Mouse (Mus musculus): ENCODE data around the gene Tmtc2.

The Tmtc2 gene

DNA sequence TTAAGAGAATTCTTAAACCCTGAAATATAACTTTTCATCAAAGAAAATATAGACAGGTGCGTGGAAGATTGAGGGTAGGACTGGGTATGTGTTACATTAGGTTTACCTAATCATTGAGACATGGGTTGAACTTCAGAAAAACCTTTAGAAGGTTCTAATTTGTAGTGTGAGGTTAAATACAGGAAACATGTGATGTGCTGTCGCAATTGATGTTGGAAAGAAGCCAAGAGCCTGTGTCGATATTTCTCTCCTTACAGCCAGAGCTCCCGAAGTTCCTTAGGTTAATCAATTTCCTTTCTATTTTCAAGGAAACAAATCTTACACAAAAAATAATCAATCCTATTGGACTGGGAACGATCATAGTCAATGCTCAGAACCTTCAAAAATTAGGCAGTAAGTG, 261.3 kb downstream of the Tmtc2 start:
- no peak for DNase-seq (ENCODE audit: extremely low read depth, low read depth)

DNA sequence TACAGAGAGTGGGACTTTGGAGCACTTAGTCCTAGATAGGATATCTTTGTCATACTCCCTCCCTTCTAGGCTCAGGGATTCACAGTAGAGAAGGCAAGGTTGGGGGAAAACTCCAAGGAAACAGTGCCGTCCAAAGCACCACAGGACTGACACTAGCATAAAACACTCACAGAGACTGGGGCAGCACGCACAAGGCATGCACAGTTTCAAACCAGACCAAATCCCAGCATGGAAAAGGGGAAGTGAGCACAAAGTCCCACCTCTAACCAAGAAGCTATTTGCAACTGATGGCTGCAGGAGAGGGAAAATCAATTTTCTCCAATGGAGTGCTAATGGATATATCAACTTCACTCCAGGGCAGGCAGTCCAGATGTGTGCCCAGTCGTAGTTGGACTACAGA, 276.7 kb downstream of the Tmtc2 start:
- no peak for DNase-seq (ENCODE audit: extremely low read depth, low read depth)

DNA sequence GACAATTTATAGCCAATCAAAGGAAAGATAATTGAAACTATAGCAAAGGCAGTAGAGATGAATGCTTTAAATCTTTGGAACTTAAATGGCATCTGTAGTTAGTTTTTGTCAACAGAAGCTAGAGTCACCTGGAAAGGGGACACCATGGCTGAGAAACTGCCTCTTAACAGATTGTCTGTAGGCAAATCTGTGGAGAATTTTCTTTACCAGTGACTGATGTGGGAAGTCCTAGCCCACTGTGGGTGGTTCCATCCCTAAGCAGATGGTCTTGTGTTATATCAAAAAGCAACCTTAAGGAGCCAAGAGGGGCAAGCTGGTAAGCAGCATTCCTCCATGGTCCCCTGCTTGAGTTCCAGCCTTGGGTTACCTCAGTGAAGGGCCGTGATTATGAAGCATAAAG, 281.3 kb downstream of the Tmtc2 start:
- no peak for DNase-seq (ENCODE audit: extremely low read depth, low read depth)

DNA sequence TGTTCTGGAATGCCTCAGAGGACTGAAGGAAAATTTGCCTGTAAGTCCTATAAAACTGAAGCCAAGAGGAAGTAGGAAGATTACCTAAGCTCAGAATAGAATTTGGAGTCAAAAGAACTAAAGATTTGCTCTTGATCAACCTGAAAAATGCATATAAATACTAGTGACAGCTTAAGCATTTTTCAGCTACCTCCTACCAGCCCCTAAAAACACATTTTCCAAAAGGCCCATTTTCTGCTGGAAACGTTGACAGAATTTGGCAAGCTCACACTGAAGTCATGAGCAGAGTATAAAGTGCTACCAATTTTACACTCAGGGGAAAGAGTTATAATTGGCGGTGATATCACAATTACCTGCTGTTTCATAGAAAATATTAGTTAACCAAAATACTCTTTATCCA, 285.8 kb downstream of the Tmtc2 start:
- DNase-seq (ENCODE audit: extremely low read depth, low read depth): no peak

DNA sequence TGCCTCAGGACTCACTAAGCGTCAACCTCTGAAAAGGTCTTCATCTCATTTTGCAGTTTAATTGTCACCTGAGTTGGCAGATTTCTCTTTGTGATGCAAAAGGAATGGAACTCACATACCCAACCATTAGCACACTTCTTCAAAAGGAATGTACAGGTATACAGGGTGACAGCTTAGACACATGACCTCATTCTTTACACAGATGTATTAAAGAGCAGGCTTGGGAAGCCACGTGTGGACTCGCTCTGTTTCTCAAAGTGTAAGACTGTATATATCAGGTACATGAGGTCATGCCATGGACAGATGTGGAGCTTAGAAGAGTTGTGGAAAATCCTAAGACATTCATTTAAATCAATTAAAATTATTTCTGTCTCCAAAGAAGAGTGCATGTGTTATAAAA, 286.7 kb downstream of the Tmtc2 start:
- no peak for DNase-seq (ENCODE audit: extremely low read depth, low read depth)

DNA sequence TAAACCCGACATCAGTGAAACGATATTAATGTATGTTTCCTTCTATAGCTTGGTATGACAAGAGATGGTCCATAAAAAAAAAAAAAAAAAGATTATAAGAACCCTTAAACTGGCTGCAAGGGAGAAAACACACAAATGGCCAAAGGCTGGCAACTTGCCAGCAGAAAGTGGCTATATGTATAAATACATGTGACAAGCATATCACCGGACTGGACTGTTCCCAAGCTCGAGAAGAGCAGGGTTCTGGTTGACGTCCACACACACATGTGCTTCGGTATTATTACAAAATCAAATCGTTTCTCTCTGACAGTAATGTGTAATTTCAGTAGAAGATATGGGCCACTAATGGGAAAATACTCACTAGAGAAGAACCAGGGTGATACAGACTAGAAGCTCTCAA, 287.2 kb downstream of the Tmtc2 start:
- DNase-seq (ENCODE audit: extremely low read depth, low read depth): no peak

DNA sequence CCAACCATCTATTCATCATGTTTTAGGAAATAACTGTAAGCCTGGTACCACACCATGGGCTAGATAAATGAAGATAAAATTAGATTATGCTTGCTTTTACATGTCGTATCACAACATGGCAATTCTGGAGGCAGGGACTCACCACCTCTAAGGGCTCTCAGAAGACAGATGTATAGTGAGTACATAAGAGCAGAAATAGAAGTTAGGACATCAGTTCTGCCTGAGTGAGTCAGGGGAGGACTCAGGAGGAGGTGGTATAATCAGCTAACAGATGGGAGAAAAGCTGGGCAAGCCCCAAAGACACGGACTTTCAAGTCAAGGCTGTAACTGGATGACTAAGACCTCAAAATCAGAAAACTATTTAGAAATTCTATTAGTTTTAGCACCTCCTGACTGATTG, 288.0 kb downstream of the Tmtc2 start:
- DNase-seq (ENCODE audit: extremely low read depth, low read depth): no peak

DNA sequence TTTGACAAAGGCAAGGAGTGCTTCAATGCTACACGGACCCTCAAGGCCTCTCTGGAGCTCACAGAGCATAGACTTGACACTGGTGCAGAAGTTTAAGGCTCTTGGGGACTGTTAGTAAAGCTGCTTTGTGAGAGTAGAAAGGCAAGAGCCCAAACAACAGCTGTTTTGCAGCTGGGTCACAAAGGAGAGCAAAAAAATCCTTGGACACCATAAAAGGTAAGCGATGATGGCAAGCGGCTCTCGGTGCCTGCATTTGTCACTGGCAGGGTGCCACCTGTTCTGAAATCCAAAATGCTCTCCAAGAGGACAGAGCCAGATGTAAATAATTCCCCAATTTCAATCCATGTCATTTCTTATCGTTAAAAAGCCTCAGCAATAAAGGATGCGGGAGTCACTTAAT, 290.1 kb downstream of the Tmtc2 start:
- no peak for DNase-seq (ENCODE audit: extremely low read depth, low read depth)

DNA sequence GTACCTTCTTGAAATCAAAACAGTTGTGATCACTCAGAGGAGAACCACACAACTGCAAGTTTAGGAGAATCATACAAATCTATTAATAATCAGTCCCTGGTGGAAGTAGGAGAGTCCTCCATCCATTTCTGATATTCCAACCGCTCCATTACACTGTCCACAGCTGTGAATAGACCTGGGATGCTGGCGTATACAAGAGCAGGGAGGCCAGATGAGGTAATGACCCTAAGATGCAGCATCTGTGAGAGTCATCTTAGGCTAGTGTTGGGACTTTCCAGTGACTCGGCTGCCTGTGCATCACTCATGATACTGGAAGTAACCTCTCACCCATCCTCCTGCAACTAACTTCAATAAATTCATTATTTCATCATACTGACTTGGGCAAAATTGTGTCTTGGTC, 293.3 kb downstream of the Tmtc2 start:
- DNase-seq (ENCODE audit: extremely low read depth, low read depth): no peak

DNA sequence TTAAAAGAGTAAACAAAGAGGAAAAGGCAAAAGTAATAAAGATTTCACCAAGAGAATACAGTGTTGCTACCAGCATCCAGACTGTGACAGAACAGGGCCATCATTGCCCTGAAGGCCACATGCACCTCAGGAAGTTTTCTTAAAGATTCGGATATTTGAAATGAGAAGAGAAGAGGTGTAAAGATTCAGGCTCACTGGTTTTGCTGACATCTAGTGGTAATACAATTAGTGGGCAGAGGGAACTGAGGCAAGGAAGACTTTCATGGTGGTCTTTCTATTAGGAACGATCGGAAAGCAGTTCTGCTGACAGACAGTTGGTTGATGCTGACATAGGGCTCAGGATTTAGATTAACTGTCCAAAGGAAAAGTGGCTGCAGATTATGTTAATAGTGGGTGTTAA, 314.2 kb downstream of the Tmtc2 start:
- DNase-seq (ENCODE audit: extremely low read depth, low read depth): no peak

DNA sequence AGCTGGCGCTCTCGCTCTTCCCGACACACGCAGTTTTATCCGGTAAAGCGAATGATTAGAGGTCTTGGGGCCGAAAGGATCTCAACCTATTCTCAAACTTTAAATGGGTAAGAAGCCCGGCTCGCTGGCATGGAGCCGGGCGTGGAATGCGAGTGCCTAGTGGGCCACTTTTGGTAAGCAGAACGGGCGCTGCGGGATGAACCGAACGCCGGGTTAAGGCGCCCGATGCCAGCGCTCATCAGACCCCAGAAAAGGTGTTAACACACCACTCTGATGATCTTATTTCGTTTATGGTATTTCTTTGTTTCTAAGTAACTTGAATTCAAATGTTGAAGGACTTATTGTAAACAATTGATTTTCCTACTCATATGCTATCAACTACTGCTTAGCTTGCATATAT, 336.0 kb downstream of the Tmtc2 start:
- DNase-seq (ENCODE audit: extremely low read depth, low read depth): peak; percentile 32

DNA sequence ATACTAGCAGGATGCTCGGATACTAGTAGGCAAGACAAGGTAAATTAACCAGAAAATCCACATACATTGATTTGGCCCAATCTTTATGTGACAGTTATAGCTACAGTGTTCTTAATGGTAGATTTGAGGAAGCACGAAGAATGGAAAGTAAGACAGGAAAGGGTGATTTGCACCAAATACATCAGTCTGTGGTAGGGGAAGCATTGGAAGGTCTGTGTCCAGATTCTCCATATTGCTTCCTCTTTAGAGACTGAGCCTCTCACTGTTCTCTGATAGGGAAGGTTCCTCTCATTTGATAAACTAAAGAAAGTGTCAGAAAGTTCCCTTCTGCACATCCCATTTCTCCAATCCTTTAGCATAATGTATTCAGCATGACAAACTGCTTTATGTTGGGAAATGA, 341.4 kb downstream of the Tmtc2 start:
- DNase-seq (ENCODE audit: extremely low read depth, low read depth): no peak

DNA sequence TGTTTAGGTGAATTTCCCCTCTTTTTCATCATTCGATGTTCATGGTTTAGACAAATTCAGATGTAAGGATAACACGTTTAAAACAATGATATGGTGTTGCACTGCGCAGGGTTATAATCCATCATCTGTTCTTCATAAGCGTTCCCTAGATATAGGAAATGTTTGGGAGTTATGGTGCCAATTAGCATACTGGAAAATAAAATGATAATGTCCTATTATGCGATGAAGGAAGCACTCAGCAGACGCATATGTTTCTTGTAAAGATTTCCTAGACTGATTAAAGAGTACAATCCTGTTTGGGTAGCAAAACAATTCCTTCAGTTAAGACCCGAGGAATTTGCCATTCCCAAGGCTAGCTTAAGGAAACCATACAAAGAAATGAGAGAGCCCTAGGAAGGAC, 343.8 kb downstream of the Tmtc2 start:
- no peak for DNase-seq (ENCODE audit: extremely low read depth, low read depth)

DNA sequence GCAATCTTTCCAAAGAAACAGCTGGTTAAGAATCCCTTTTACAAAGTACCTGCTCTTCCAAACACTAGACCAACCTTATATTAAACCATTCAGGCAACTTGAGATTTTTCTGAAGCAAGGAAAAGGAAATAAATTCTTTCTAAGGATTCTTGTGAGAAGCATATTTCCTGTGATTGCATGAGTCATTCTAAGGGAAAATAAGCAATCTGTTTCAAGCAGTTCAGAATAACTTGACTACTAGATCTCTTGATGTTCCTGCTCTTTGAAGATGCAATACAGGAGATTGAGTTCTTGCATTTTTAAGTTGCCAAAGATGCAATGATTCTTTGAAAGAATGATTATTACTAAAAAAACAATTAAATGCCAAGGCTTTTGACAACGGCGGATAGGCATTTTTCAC, 345.6 kb downstream of the Tmtc2 start:
- no peak for DNase-seq (ENCODE audit: extremely low read depth, low read depth)

DNA sequence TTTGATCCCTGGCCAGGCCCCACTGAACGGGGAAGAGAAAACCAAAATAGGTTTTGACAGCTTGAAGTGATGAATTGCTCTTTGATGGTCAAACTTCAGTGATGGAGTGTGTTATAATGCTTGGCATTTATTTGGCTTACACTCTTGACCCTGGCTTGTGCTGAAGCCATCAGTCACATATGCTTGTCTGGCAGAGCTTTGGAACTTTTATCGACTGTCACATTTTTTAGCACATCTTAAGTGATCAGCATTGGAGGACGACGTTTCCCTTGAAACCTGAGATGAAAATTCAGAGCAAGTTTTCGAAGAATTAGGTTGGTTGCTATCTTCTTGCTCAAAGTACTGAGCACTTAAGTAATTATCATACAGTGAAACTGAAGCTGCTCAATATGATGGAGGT, 346.6 kb downstream of the Tmtc2 start:
- DNase-seq (ENCODE audit: extremely low read depth, low read depth): no peak

DNA sequence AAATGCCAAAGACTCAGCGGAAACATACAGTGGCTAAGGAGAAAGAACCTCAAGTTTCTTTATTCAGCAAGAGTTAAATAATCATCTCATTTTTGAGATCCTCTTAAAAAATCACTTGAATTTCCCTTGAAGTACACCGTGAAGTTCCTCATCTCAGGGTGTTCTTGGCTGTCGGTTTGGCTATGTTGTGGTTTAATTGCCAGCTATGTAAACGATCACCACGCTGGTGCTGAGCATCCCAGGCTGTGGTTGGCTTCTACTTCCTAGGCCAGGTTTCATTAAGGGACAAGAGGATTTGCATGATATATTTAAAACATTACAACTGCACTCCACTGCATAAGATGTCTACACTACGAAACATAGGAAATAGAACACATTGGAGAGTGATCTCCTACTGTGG, 348.5 kb downstream of the Tmtc2 start:
- DNase-seq (ENCODE audit: extremely low read depth, low read depth): no peak

DNA sequence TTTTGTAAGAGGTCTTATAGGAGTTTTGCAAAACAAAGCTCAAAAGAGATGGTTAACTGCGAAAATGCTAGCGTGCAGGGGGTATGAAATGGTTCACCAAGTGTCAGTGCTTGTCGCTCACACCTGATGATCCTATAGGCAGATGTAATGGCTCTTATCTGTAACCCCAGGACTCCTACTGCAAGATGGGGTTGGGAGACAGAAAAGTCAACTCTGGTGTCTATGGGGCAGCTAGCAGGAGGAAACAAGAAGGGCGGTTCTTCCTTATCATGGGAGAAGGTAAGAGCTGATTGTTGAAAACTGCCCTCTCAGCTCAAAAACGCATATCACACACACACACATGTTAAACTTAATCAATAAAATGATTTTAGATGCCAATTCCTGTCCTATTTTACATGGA, 351.3 kb downstream of the Tmtc2 start:
- no peak for DNase-seq (ENCODE audit: extremely low read depth, low read depth)

DNA sequence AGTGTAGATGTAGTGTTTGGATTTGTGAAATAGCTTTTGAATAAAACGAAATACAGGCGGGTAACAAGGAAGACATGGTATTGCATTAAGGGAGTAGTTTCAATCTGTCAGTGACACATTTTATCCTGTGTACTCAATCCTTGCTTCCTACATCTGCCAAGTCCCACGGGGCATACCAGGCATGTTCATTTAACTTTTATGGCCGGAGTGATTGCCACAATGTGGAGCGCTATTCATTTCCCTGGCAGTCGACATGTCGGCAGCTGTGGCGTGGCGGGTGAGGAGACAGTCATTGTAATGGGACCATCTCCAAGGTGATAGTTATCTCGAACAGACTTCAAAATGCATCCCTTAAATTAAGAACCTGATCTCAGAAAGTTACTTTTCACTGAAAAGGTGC, 372.8 kb downstream of the Tmtc2 start:
- DNase-seq (ENCODE audit: extremely low read depth, low read depth): no peak

DNA sequence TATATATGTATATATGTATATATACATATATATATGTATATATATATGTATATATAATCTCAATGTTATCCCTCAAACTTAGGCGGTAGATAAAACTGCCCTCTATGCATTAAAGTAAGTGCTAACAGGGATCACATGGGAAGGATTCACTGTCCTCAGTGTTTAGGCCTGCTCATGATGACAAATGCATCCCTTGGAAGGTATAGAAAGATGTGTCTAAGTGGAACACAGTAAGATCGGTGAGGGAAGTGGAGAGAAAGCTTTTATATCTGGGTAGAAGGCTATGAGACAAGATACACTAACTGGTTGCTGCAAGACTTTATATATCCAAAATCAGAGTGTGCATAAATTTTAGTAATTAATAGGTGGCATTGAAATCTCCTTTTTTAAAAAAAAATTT, 373.6 kb downstream of the Tmtc2 start:
- no peak for DNase-seq (ENCODE audit: extremely low read depth, low read depth)

DNA sequence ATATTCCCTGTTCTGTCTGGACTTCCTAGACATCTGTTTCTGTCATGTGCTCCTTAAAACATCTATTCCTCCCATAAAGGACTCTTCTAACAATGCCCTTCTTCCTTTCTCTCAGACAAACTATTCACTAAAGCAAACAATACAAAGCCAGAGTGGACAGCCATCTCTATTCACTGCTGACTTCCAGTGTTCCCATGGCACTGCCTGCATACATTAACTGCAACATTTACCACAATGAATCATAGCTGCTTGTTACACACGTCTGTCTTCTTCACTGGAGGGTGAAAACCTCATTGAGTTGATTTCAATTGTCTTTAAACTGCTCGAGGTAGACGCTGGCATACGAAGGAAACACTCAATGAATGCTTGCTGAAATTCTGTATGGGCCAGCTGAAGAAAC, 374.2 kb downstream of the Tmtc2 start:
- no peak for DNase-seq (ENCODE audit: extremely low read depth, low read depth)

DNA sequence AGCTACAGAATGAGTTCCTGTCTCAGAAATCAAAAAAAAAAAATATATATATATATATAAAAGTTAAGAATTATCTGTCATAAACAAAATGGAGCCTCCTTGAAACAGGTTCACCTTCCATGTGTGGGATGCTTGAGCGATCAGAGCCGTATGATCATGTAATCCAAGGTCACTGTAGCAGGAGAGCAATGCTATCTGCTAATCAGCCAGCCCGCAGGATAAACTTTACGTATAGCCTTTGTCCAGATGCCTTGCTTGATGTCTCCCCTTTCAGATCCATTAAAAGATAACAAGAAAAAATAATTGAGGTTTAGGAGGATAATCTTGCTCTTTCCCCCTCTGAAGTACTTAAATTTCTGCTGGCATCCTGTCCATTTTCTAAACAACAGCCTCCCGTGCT, 374.7 kb downstream of the Tmtc2 start:
- DNase-seq (ENCODE audit: extremely low read depth, low read depth): no peak

DNA sequence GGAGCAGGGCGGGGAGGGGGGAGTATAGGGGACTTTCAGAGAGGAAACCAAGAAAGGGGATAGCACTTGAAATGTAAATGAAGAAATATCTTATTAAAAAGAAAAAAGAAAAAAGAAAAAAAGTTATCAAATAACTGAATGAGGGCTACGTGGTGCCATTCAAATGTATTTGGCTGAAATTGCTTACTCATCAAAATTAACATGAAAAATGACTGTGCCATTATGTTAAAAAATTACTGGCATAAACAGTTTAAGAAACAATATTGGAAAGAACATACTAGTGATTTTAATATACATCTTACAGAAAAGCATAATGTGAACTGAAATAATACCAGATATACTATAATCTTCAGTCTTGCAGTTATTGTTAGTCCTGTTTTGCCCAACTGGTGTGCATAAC, 378.9 kb downstream of the Tmtc2 start:
- no peak for DNase-seq (ENCODE audit: extremely low read depth, low read depth)

DNA sequence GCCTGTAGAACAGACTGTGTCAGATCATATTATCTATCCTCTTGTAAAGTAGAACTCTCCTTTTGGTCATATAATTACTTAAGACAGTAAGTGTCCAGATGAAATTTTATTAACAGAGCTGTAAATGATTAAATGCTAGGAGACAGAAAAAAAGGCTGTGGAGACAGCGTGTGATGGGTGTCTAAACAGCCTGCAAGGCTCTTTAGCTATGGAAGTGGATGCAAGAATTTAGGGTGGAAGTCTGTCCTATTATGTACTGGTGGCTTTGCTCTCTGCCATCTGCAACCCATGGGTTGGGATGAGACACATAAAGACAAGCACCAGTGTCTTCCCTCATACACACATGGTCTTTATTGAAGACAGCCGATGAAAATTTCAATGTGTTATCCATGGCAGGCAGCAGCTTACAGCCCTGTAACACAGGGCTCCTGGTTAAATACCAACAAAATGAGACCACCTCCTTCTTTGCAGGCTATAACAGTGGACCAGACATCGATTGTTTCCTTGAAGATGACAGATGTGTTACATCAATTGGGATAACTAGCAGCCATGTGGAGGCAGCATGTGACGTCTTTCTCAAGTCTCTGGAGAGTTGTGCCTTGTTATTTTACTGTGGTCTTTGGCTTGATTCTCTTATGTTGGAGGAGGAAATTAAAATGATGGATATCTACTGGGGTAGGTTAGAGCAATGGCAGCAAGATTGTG, 380.3 kb downstream of the Tmtc2 start:
- no peak for DNase-seq (ENCODE audit: extremely low read depth, low read depth)

DNA sequence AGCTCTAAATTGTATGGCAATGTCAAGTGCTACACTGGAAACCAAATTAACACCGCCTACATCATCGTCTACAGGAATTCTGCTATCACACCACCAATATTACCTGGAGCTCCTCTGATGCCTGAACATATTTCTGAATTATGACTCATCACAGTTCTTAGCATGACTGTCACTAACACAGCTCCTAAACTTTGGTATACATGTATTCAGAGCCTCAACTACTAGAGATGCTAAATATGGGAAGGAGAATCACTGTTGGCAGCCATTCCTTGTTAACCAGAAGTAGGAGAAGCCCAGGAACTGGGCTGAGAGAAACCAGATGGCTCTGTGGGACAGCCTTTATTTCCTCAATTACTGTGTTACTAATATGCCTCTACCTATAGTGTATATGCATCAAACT, 382.2 kb downstream of the Tmtc2 start:
- DNase-seq (ENCODE audit: extremely low read depth, low read depth): no peak
